Mouse (Mus musculus) hindbrain, postnatal 0 days (tissue): ENCODE measurements around the gene Syt1. TPM values are rescaled to one million over a fixed set of nuclear protein-coding genes. Genes with fewer than 3 reads are reported as not detected.

ENCODE experiments used
- ATAC-seq: fragments of 200-750 bp; cut with Nextera tagmentation; 2 replicates; pipeline ENCODE4 v1.8.0; 2017; ENCODE audit warnings: mild to moderate bottlenecking, moderate TSS enrichment, moderate library complexity
- DNase-seq: peaks from one replicate; pipeline ENCODE4 v3.0.0-alpha.2; 2015; ENCODE audit warnings: low spot score
- H3K27ac ChIP-seq: fragments of 300-500 bp; sonication (generic); 2 replicates; pipeline ENCODE4 v1.5.1; 2014; ENCODE audit warnings: mild to moderate bottlenecking
- H3K27me3 ChIP-seq: fragments of 300-500 bp; sonication (generic); 2 replicates; pipeline ENCODE4 v1.6.1; 2014; ENCODE audit warnings: low read length, mixed read lengths; ENCODE audit not compliant: insufficient read depth
- H3K36me3 ChIP-seq: fragments of 300-500 bp; sonication (generic); 2 replicates; pipeline ENCODE4 v1.6.1; 2014; ENCODE audit warnings: low read length, mixed read lengths; ENCODE audit not compliant: insufficient read depth
- H3K4me1 ChIP-seq: fragments of 300-500 bp; sonication (generic); 2 replicates; pipeline ENCODE4 v1.6.1; 2014; ENCODE audit warnings: antibody characterized with exemption, low read length, mixed read lengths; ENCODE audit not compliant: insufficient read depth
- H3K4me2 ChIP-seq: fragments of 300-500 bp; sonication (generic); 2 replicates; pipeline ENCODE4 v1.6.1; 2014; ENCODE audit warnings: low read depth, mild to moderate bottlenecking, low read length, moderate library complexity, mixed read lengths
- H3K4me3 ChIP-seq: fragments of 300-500 bp; sonication (generic); 2 replicates; pipeline ENCODE4 v1.5.1; 2014; ENCODE audit warnings: low read length
- H3K9ac ChIP-seq: fragments of 300-500 bp; sonication (generic); replicated peaks from 2 replicates; pipeline ENCODE4 v1.6.1; 2014; ENCODE audit warnings: mild to moderate bottlenecking, low read length, moderate library complexity, mixed read lengths
- H3K9me3 ChIP-seq: fragments of 300-500 bp; sonication (generic); 2 replicates; pipeline ENCODE4 v1.6.1; 2016; ENCODE audit warnings: low read length, mixed read lengths
- CTCF ChIP-seq: IDR thresholded peaks from 2 replicates; pipeline ENCODE4 v1.5.1; 2016; ENCODE audit warnings: antibody characterized with exemption, control low read depth, low read depth
- WGBS: fragments of 180-500 bp; shearing (Covaris S2); extraction: QIAGEN DNeasy Blood & Tissue Kit; methylation state at CpG from one replicate; pipeline ENCODE4 v1.1.7; 2014; 5-methylcytosine and 5-hydroxymethylcytosine counted together
- polyA plus RNA-seq: library from polyadenylated mRNA; unstranded; fragments of >200 nt; fragmentation: Nextera tagmentation; extraction: Ambion mirVana; gene quantifications from 2 replicates; pipeline ENCODE4 v1.2.1, GENCODE M21; 2015
- total RNA-seq: library from RNA; depleted of rRNA; stranded (reverse); fragments of >200 nt; gene quantifications from 2 replicates; pipeline ENCODE4 v1.2.3, GENCODE M21; 2014

Syt1 gene
- total and polyA plus RNA-seq, 2 experiments from 2014 or later, result 96.1 to 147 TPM

GRCm38 (mm10) chr10:108601672-108602412 lies 408.9 kb downstream of the Syt1 start:
- ATAC-seq, result no peak
- Histone ChIP-seq H3K27ac (no peak overlapping the region), H3K27me3 (no peaks in the 10 kb centered on the region), H3K9me3 (0 out of 2 replicates have a peak, but pooled peaks cover 6% of the 10 kb centered on the region), H3K4me1 (no peaks in the 10 kb centered on the region), H3K9ac (no peak overlapping the region), H3K36me3 (no peaks in the 10 kb centered on the region), H3K4me2 (no peak overlapping the region), H3K4me3 (no peak overlapping the region)
- WGBS, result 81% methylated on average over 8 of the region's 8 CpGs
- no peak for DNase-seq
- TF ChIP-seq CTCF, result no peak

- Histone ChIP-seq H3K9me3 (0 out of 2 replicates have a peak, but pooled peaks cover 6% of the 10 kb centered on the region), H3K36me3 (no peaks in the 10 kb centered on the region), H3K4me1 (no peaks in the 10 kb centered on the region), H3K9ac (no peak overlapping the region), H3K4me3 (no peak overlapping the region), H3K27ac (no peak overlapping the region), H3K27me3 (no peaks in the 10 kb centered on the region), H3K4me2 (no peak overlapping the region)
- no peak for ATAC-seq
- no peak for DNase-seq
- TF ChIP-seq CTCF, result no peak
- 56% methylated on average over 9 of the region's 9 CpGs for WGBS
Measured at GRCm38 (mm10) chr10:108600693-108601092, 410.1 kb downstream of the Syt1 start.

- Histone ChIP-seq H3K9me3 (0 out of 2 replicates have a peak, but pooled peaks cover 6% of the 10 kb centered on the region), H3K4me2 (no peak overlapping the region), H3K9ac (no peak overlapping the region), H3K4me1 (no peaks in the 10 kb centered on the region), H3K36me3 (no peaks in the 10 kb centered on the region), H3K4me3 (no peak overlapping the region), H3K27ac (no peak overlapping the region), H3K27me3 (no peaks in the 10 kb centered on the region)
- DNase-seq, result no peak
- peak; percentile 46 for TF ChIP-seq CTCF
- WGBS, result 85% methylated on average over 1 of the region's 1 CpGs
- no peak for ATAC-seq
Measured at GRCm38 (mm10) chr10:108597385-108597784, 413.4 kb downstream of the Syt1 start.

- Histone ChIP-seq H3K27me3 (no peaks in the 10 kb centered on the region), H3K4me3 (no peak overlapping the region), H3K4me2 (no peak overlapping the region), H3K4me1 (no peaks in the 10 kb centered on the region), H3K9ac (no peak overlapping the region), H3K9me3 (0 out of 2 replicates have a peak, but pooled peaks cover 6% of the 10 kb centered on the region), H3K27ac (no peak overlapping the region), H3K36me3 (no peaks in the 10 kb centered on the region)
- DNase-seq (no peak), ATAC-seq (no peak)
- 79% methylated on average over 11 of the region's 11 CpGs for WGBS
- TF ChIP-seq CTCF, result no peak
Measured at GRCm38 (mm10) chr10:108596162-108596927, 414.4 kb downstream of the Syt1 start.

GRCm38 (mm10) chr10:108589355-108589754 lies 421.4 kb downstream of the Syt1 start:
- ATAC-seq (no peak), DNase-seq (no peak)
- Histone ChIP-seq H3K9me3 (no peaks in the 10 kb centered on the region), H3K27ac (no peak overlapping the region), H3K27me3 (no peaks in the 10 kb centered on the region), H3K36me3 (no peaks in the 10 kb centered on the region), H3K4me3 (no peak overlapping the region), H3K4me1 (no peaks in the 10 kb centered on the region), H3K4me2 (no peak overlapping the region), H3K9ac (no peak overlapping the region)
- WGBS, result 93% methylated on average over 3 of the region's 3 CpGs
- no peak for TF ChIP-seq CTCF

GRCm38 (mm10) chr10:108588924-108589323 lies 421.9 kb downstream of the Syt1 start:
- no peaks in the 10 kb centered on the region for H3K9me3 ChIP-seq
- no peak overlapping the region for H3K4me3 ChIP-seq
- no peak overlapping the region for H3K9ac ChIP-seq
- DNase-seq, result no peak
- no peak overlapping the region for H3K4me2 ChIP-seq
- H3K27ac ChIP-seq, result no peak overlapping the region
- no peak for ATAC-seq
- H3K4me1 ChIP-seq, result no peaks in the 10 kb centered on the region
- no peaks in the 10 kb centered on the region for H3K27me3 ChIP-seq
- no peaks in the 10 kb centered on the region for H3K36me3 ChIP-seq
- no peak for TF ChIP-seq CTCF
- WGBS, result 74% methylated on average over 3 of the region's 3 CpGs
